ENCODE assay signal across 8 mouse cellular contexts in the genomic region with DNA sequence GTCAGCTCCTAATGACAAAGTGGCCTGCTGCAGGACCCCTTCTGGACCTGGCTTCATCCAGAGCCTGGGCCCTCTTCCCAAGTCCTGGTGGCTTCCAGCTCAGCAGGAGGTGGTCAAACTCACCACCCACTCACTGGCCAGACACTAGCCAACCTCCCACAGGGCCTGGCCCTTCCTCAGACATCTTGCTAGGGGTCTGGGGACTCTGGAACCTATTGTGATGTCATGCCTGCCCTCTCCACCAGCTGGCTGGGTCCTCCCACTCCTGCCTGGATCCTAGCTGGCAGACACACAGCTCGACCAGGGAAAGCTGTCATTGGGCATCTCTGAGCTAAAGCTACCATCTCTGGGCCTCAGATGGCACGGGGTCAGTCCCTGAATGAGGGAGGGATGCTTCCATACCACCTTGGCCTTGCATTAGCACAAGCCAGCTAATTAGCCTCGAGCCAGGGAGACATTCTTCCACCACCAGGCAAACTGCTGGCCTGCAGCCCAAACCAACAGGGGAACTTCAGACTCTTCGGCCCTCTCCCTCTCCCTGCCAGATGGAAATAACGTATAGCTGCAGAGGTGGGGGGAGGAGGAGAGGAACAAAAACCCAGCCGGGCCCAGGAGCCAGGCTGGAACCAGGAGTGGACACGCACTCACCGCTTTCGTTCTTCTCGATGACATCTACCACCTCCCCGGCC.
DNase-seq lines count a peak whose midpoint lies in the region; ATAC-seq lines count a peak whose summit lies in the region.

No protein-coding gene starts in this region.

- H3K9me3 ChIP-seq in limb, embryonic 13.5 days, result no peaks in the 10 kb centered on the region
- no peaks in the 10 kb centered on the region for H3K9me3 ChIP-seq in neural tube, embryonic 15.5 days (replicated peaks)

- peak overlapping the region; percentile 80 for H3K4me3 ChIP-seq in limb, embryonic 13.5 days
- H3K4me3 ChIP-seq in neural tube, embryonic 15.5 days (replicated peaks), result peak overlapping the region; percentile 30

- peaks cover 32% of the 10 kb centered on the region for H3K36me3 ChIP-seq in limb, embryonic 13.5 days
- no peaks in the 10 kb centered on the region for H3K36me3 ChIP-seq in neural tube, embryonic 15.5 days

- intact Hi-C loops in heart, postnatal 10 days (cut with DNase I), result loop anchor here (2.0 kb wide), 1 partner anchor 35 kb away; no protein-coding TSS in a partner anchor

- DNase-seq in right cerebral cortex, adult 2 months (ENCODE audit: low spot score in 2 of 2), result peak; percentile 32 to 44
- no peak for DNase-seq in right cerebral cortex, postnatal 4 days
- peak; percentile 61 to 70 for DNase-seq in cerebellum, postnatal 25 days
- peak; percentile 63 to 71 for DNase-seq in heart, postnatal 10 days
- no peak for DNase-seq in natural killer cell, adult 2 months (ENCODE audit: low spot score in 2 of 2)
- DNase-seq in right cerebral cortex, postnatal 36 days (ENCODE audit: low spot score in 2 of 2), result no peak

- peak overlapping the region; percentile 96 for H3K9ac ChIP-seq in limb, embryonic 13.5 days
- peak overlapping the region; percentile 38; the same call in 1 of the 2 replicates for H3K9ac ChIP-seq in neural tube, embryonic 15.5 days (replicated peaks)

- H3K27me3 ChIP-seq in limb, embryonic 13.5 days, result no peaks in the 10 kb centered on the region
- H3K27me3 ChIP-seq in neural tube, embryonic 15.5 days (replicated peaks), result peaks cover 14% of the 10 kb centered on the region

- H3K4me2 ChIP-seq in limb, embryonic 13.5 days (replicated peaks), result peak overlapping the region; percentile 88
- H3K4me2 ChIP-seq in neural tube, embryonic 15.5 days, result peak overlapping the region; percentile 52

- 5% methylated on average over 11 of the region's 11 CpGs for WGBS in limb, embryonic 13.5 days
- 16% methylated on average over 11 of the region's 11 CpGs for WGBS in neural tube, embryonic 15.5 days

- peak overlapping the region; percentile 99 for H3K27ac ChIP-seq in limb, embryonic 13.5 days
- H3K27ac ChIP-seq in neural tube, embryonic 15.5 days (replicated peaks), result peak overlapping the region; percentile 42; the same call in 1 of the 2 replicates

- peaks cover 85% of the 10 kb centered on the region for H3K4me1 ChIP-seq in limb, embryonic 13.5 days
- H3K4me1 ChIP-seq in neural tube, embryonic 15.5 days, result peaks cover 49% of the 10 kb centered on the region

- peak; percentile 29; the same call in 1 of the 2 replicates for ATAC-seq in limb, embryonic 13.5 days (ENCODE audit: low FRiP score, low read depth)
- ATAC-seq in neural tube, embryonic 15.5 days (ENCODE audit: low FRiP score), result 0 out of 2 replicates have a peak, but pooled peaks have one; percentile 4

Comparison
In these comparisons a context has a peak if more than half of its experiments do, and no peak if none do; other contexts are left out.
1. DNase-seq: peak in right cerebral cortex, adult 2 months (2 of 2), cerebellum, postnatal 25 days (2 of 2) and heart, postnatal 10 days (2 of 2); none in right cerebral cortex, postnatal 4 days (single experiment), natural killer cell, adult 2 months (0 of 2) and right cerebral cortex, postnatal 36 days (0 of 2).